Mouse (Mus musculus) cortical plate, adult 2 months (tissue): ENCODE data around the gene Ankdd1a.

Experiments used
- CTCF ChIP-seq: fragments of 200-500 bp; IDR thresholded peaks from 2 replicates; pipeline ENCODE4 v1.5.1; 2011; ENCODE audit warnings: mild to moderate bottlenecking, control low read depth, low read length; ENCODE audit not compliant: insufficient read depth; ENCODE audit errors: extremely low read depth
- POLR2A ChIP-seq: fragments of 200-500 bp; IDR thresholded peaks from 2 replicates; pipeline ENCODE4 v1.6.1; 2011; ENCODE audit warnings: mild to moderate bottlenecking, low read length, control low read depth; ENCODE audit not compliant: insufficient read depth; ENCODE audit errors: extremely low read depth

GRCm38 (mm10) chr9:65520505-65520876, 498 bp upstream of the Ankdd1a start:
- TF ChIP-seq POLR2A = no peak
- no peak for TF ChIP-seq CTCF
